Comparison of ENCODE assay signal across 12 mouse cellular contexts in the genomic region with DNA sequence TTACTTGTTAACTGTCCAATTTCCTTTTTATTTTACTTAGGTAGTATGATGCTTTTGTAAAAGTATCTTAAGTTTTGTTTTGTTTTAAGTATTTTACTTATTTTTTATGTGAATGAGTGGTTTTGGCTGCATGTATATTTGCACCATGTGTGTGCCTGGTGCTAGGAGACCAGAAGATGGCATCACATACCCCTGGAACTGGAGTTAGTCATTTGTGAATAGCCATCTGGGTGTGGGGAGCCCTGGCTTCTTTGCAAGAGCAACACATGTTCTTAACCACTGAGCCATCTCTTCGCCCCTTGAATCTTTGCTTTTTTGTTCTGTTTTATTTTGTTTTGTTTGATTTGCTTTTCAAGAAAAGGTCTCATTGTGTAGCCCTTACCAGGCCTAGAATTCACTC. TPM values are rescaled to one million over a fixed set of nuclear protein-coding genes. Genes with fewer than 3 reads are reported as not detected.
DNase-seq lines count a peak whose midpoint lies in the region; ATAC-seq lines count a peak whose summit lies in the region.
"Had no signal": no experiment of that assay in that cellular context is flagged by ENCODE, and none has a peak within 500 bp of the region (broad histone marks: within the 10 kb centered on the region; RNA-seq: fewer than 3 reads in every experiment).

No protein-coding gene starts in this region.

- H3K4me1 ChIP-seq in heart, embryonic 16.5 days (ENCODE audit: control insufficient read depth, insufficient read depth, low read length), result peaks cover 27% of the 10 kb centered on the region
- peaks cover 31% of the 10 kb centered on the region for H3K4me1 ChIP-seq in midbrain, embryonic 13.5 days (replicated peaks)
- H3K4me1 ChIP-seq in midbrain, embryonic 16.5 days (ENCODE audit: control insufficient read depth, insufficient read depth, low read length), result peaks cover 21% of the 10 kb centered on the region
- peaks cover 17% of the 10 kb centered on the region for H3K4me1 ChIP-seq in embryonic facial prominence, embryonic 14.5 days (ENCODE audit: control insufficient read depth, insufficient read depth, low read length)

- no peak overlapping the region for H3K9ac ChIP-seq in heart, embryonic 16.5 days (ENCODE audit: low read length)
- H3K9ac ChIP-seq in midbrain, embryonic 13.5 days (replicated peaks), result no peak overlapping the region
- no peak overlapping the region for H3K9ac ChIP-seq in midbrain, embryonic 16.5 days (ENCODE audit: low read depth, low read length)
- no peak overlapping the region for H3K9ac ChIP-seq in embryonic facial prominence, embryonic 14.5 days (ENCODE audit: low read depth, low read length)

- 86% methylated on average over 1 of the region's 1 CpGs for WGBS in heart, embryonic 16.5 days
- WGBS in midbrain, embryonic 13.5 days, result 90% methylated on average over 1 of the region's 1 CpGs
- 89% methylated on average over 1 of the region's 1 CpGs for WGBS in midbrain, embryonic 16.5 days
- WGBS in embryonic facial prominence, embryonic 14.5 days, result 92% methylated on average over 1 of the region's 1 CpGs

- H3K9me3 ChIP-seq in heart, embryonic 16.5 days (replicated peaks; ENCODE audit: control insufficient read depth, low read length), result no peaks in the 10 kb centered on the region
- no peaks in the 10 kb centered on the region for H3K9me3 ChIP-seq in midbrain, embryonic 13.5 days
- no peaks in the 10 kb centered on the region for H3K9me3 ChIP-seq in midbrain, embryonic 16.5 days (replicated peaks; ENCODE audit: control insufficient read depth, low read length, poor library complexity, severe bottlenecking)
- H3K9me3 ChIP-seq in embryonic facial prominence, embryonic 14.5 days (ENCODE audit: control insufficient read depth, low read length), result no peaks in the 10 kb centered on the region

- H3K4me2 ChIP-seq in heart, embryonic 16.5 days (ENCODE audit: low read depth, low read length), result peak overlapping the region; percentile 21
- 0 out of 2 replicates have a peak overlapping the region, but pooled peaks have one; percentile 15 for H3K4me2 ChIP-seq in midbrain, embryonic 13.5 days (replicated peaks)
- H3K4me2 ChIP-seq in midbrain, embryonic 16.5 days (ENCODE audit: low read length), result no peak overlapping the region
- H3K4me2 ChIP-seq in embryonic facial prominence, embryonic 14.5 days (ENCODE audit: low read depth, low read length), result peak overlapping the region; percentile 78; the same call in 1 of the 2 replicates

- peaks cover 20% of the 10 kb centered on the region for H3K36me3 ChIP-seq in heart, embryonic 16.5 days (ENCODE audit: control insufficient read depth, insufficient read depth)
- H3K36me3 ChIP-seq in midbrain, embryonic 13.5 days, result peaks cover 22% of the 10 kb centered on the region
- peaks cover 11% of the 10 kb centered on the region; the same call in 1 of the 2 replicates for H3K36me3 ChIP-seq in midbrain, embryonic 16.5 days (ENCODE audit: control insufficient read depth, insufficient read depth, low read length)
- peaks cover 39% of the 10 kb centered on the region for H3K36me3 ChIP-seq in embryonic facial prominence, embryonic 14.5 days (ENCODE audit: control insufficient read depth, insufficient read depth, low read length)

- no peak overlapping the region for H3K27ac ChIP-seq in heart, embryonic 16.5 days (ENCODE audit: low read length)
- H3K27ac ChIP-seq in midbrain, embryonic 13.5 days, result no peak overlapping the region
- H3K27ac ChIP-seq in midbrain, embryonic 16.5 days (ENCODE audit: low read length), result no peak overlapping the region
- no peak overlapping the region for H3K27ac ChIP-seq in embryonic facial prominence, embryonic 14.5 days (replicated peaks; ENCODE audit: low read depth, low read length)
- H3K27ac ChIP-seq: gastrocnemius, adult 2 months had no signal

- DNase-seq in heart, adult 18-20 months, result no peak
- DNase-seq in embryonic facial prominence, embryonic 14.5 days (ENCODE audit: low spot score), result no peak
- no peak for DNase-seq in ovary, postnatal 36 days (ENCODE audit: low spot score)
- DNase-seq: adrenal gland, adult 2 months; gastrocnemius, adult 2 months; kidney, postnatal 4 days; right cerebral cortex, adult 18-20 months had no signal

- no peak overlapping the region for H3K4me3 ChIP-seq in heart, embryonic 16.5 days (ENCODE audit: low read length)
- H3K4me3 ChIP-seq in midbrain, embryonic 13.5 days (replicated peaks), result no peak overlapping the region
- H3K4me3 ChIP-seq in midbrain, embryonic 16.5 days (ENCODE audit: low read depth, low read length), result no peak overlapping the region
- H3K4me3 ChIP-seq in embryonic facial prominence, embryonic 14.5 days (ENCODE audit: low read depth, low read length), result no peak overlapping the region; the same call in 1 of the 2 replicates
- H3K4me3 ChIP-seq: gastrocnemius, adult 2 months had no signal

- ATAC-seq in heart, embryonic 16.5 days (replicated peaks; ENCODE audit: extremely low read depth, insufficient read depth, low FRiP score), result no peak
- no peak for ATAC-seq in midbrain, embryonic 13.5 days
- ATAC-seq in midbrain, embryonic 16.5 days, result no peak
- no peak for ATAC-seq in embryonic facial prominence, embryonic 14.5 days (ENCODE audit: low read depth)
- ATAC-seq in megakaryocyte progenitor cell, adult 5-6 weeks (replicated peaks; ENCODE audit: poor library complexity), result no peak

- no peaks in the 10 kb centered on the region for H3K27me3 ChIP-seq in heart, embryonic 16.5 days (ENCODE audit: control insufficient read depth, insufficient read depth, low read length)
- peaks cover 9% of the 10 kb centered on the region for H3K27me3 ChIP-seq in midbrain, embryonic 13.5 days
- H3K27me3 ChIP-seq in midbrain, embryonic 16.5 days (ENCODE audit: control insufficient read depth, insufficient read depth, low read depth, low read length), result no peaks in the 10 kb centered on the region; the same call in 1 of the 2 replicates
- H3K27me3 ChIP-seq in embryonic facial prominence, embryonic 14.5 days (replicated peaks; ENCODE audit: control insufficient read depth, insufficient read depth, low read length), result no peaks in the 10 kb centered on the region

RNA-seq across cellular contexts. Expression of gene Slf2, which starts 2.2 kb away (rescaled TPM):
- 30.9 and 35.5 TPM in 2 replicates for polyA plus RNA-seq in heart, embryonic 16.5 days (2015; fragmentation: Nextera tagmentation; extraction: Ambion mirVana)
- total RNA-seq in heart, adult 18-20 months (2021), result 10 to 100 TPM; 22.8 to 23.7 TPM
- polyA plus RNA-seq in midbrain, embryonic 13.5 days (2015; fragmentation: Nextera tagmentation; extraction: Ambion mirVana), result 30.0 and 30.2 TPM in 2 replicates
- polyA plus RNA-seq in midbrain, embryonic 16.5 days (2015; fragmentation: Nextera tagmentation; extraction: Ambion mirVana), result 30.3 and 35.7 TPM in 2 replicates
- polyA plus RNA-seq in embryonic facial prominence, embryonic 14.5 days (2014; fragmentation: Nextera tagmentation; extraction: Ambion mirVana), result 38.4 and 41.8 TPM in 2 replicates
- total RNA-seq in megakaryocyte progenitor cell, adult 5-6 weeks (2015), result 28.4 and 34.7 TPM in 2 replicates
- 35.4 and 42.4 TPM in 2 replicates for total RNA-seq in megakaryocyte progenitor cell, adult 5-6 weeks (2017)

RNA-seq across cellular contexts. Expression of gene Sema4g, which starts 55.8 kb away (rescaled TPM):
- polyA plus RNA-seq in heart, embryonic 16.5 days (2015; fragmentation: Nextera tagmentation; extraction: Ambion mirVana), result 0.79 and 0.94 TPM in 2 replicates
- total RNA-seq in heart, adult 18-20 months (2021), result under 1 TPM; 0.28 to 0.50 TPM
- polyA plus RNA-seq in midbrain, embryonic 13.5 days (2015; fragmentation: Nextera tagmentation; extraction: Ambion mirVana), result 13.4 and 15.7 TPM in 2 replicates
- polyA plus RNA-seq in midbrain, embryonic 16.5 days (2015; fragmentation: Nextera tagmentation; extraction: Ambion mirVana), result 16.5 and 16.9 TPM in 2 replicates
- 2.9 and 4.3 TPM in 2 replicates for polyA plus RNA-seq in embryonic facial prominence, embryonic 14.5 days (2014; fragmentation: Nextera tagmentation; extraction: Ambion mirVana)
- total RNA-seq in megakaryocyte progenitor cell, adult 5-6 weeks (2015), result 0.15 and 0.30 TPM in 2 replicates
- 0.03 TPM in 1 of 2 replicates, not detected in the other for total RNA-seq in megakaryocyte progenitor cell, adult 5-6 weeks (2017)
- total RNA-seq: megakaryocyte, adult 5-6 weeks had no signal
